Mouse (Mus musculus) small intestine, adult 2 months (tissue): Measurements from ENCODE around the gene Adgrg1.

ENCODE experiments used
- CTCF ChIP-seq: fragments of 200-500 bp; IDR thresholded peaks from 2 replicates; pipeline ENCODE4 v1.5.1; 2012; ENCODE audit warnings: low read depth, mild to moderate bottlenecking, control low read depth, inconsistent platforms, low read length, moderate library complexity, mixed read lengths; ENCODE audit not compliant: insufficient replicate concordance, insufficient read length; ENCODE audit errors: extremely low read depth
- POLR2A ChIP-seq: fragments of 200-500 bp; IDR thresholded peaks from 2 replicates; pipeline ENCODE4 v1.6.1; 2012; ENCODE audit warnings: low read depth, mild to moderate bottlenecking, control low read depth, inconsistent platforms, low read length, moderate library complexity

- TF ChIP-seq POLR2A: no peak
- no peak for TF ChIP-seq CTCF
Measured at GRCm38 (mm10) chr8:94967071-94967470, 7.5 kb upstream of the Adgrg1 start.
